ENCODE assay signal across 8 mouse cellular contexts in the genomic region with DNA sequence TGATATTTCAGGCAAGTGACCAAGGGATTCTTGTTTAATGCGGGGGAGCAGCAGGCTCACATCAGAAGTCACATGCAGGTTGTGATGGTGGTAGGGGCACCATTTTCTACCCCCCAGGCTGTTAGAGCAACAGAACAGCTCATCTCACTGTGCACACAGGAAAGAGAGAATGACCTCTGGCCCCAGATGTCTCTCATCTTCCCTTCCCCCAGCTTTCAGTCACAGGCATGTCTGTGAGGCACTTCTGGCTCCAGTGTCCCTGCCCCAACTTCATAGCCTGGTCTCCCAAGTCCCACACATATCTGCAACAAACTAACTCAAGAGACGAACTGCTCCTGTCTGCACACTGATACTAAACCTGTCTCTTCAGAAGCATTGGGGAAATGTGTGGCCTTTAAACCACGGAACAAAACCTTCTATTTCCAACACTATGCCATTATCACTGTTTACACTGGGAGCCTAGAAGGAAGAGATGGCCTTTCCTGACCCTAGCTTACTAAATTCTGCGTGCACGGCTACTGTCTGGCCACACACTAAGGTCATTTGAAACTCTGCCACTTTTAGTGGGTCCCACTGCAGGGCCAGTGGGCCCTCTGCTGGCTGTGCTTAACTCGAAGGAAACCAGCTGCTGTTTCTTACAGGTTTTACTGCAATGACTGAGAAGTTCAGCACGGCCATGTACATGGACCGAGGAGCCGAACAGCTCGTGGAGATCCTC. TPM values are rescaled to one million over a fixed set of nuclear protein-coding genes. Genes with fewer than 3 reads are reported as not detected.
DNase-seq lines count a peak whose midpoint lies in the region; ATAC-seq lines count a peak whose summit lies in the region.

No protein-coding gene starts in this region.

- peaks cover 7% of the 10 kb centered on the region for H3K4me1 ChIP-seq in liver, embryonic 12.5 days

- no peaks in the 10 kb centered on the region for H3K36me3 ChIP-seq in liver, embryonic 12.5 days

- no peak overlapping the region for H3K4me3 ChIP-seq in liver, embryonic 12.5 days

- 45% methylated on average over 10 of the region's 10 CpGs for WGBS in liver, embryonic 12.5 days (ENCODE audit: insufficient replicate concordance)

- H3K9ac ChIP-seq in liver, embryonic 12.5 days, result no peak overlapping the region

- H3K27ac ChIP-seq in liver, embryonic 12.5 days, result no peak overlapping the region

- DNase-seq in 3T3-L1 (ENCODE audit: low read depth, low spot score), result peak; percentile 20
- peak; percentile 22 to 28 for DNase-seq in B cell, adult 2 months
- peak; percentile 16 for DNase-seq in embryo, embryonic 11.5 days (ENCODE audit: low read depth, low spot score)
- peak; percentile 56 for DNase-seq in heart, postnatal 4 days
- peak; percentile 25 for DNase-seq in retina, embryonic 14.5 days (ENCODE audit: low spot score)
- DNase-seq in frontal cortex, postnatal 14 days (ENCODE audit: low spot score in 2 of 2), result no peak
- DNase-seq in urinary bladder, postnatal 25 days (ENCODE audit: low spot score), result no peak

- no peaks in the 10 kb centered on the region for H3K27me3 ChIP-seq in liver, embryonic 12.5 days (replicated peaks)

- peak overlapping the region; percentile 2; the same call in 1 of the 2 replicates for H3K4me2 ChIP-seq in liver, embryonic 12.5 days

- ATAC-seq in liver, embryonic 12.5 days, result peak; percentile 64

- no peaks in the 10 kb centered on the region for H3K9me3 ChIP-seq in liver, embryonic 12.5 days (replicated peaks)

RNA-seq across cellular contexts. Expression of a gene that starts 18.5 kb away (rescaled TPM):
- under 1 TPM in 1 of 2 experiments, not detected in 1; 0.09 TPM for total RNA-seq in heart, postnatal 4 days (2021)
- polyA plus RNA-seq in liver, embryonic 12.5 days (2016; fragmentation: Nextera tagmentation; extraction: Ambion mirVana), result not detected in 2 replicates

RNA-seq across cellular contexts. Expression of a gene that starts 43.0 kb away (rescaled TPM):
- 100 to 1,000 TPM; 309 to 352 TPM for total RNA-seq in heart, postnatal 4 days (2021)
- 184 and 196 TPM in 2 replicates for polyA plus RNA-seq in liver, embryonic 12.5 days (2016; fragmentation: Nextera tagmentation; extraction: Ambion mirVana)

RNA-seq across cellular contexts. Expression of a gene that starts 43.2 kb away (rescaled TPM):
- 10 to 100 TPM; 59.8 to 65.6 TPM for total RNA-seq in heart, postnatal 4 days (2021)
- 15.5 and 15.9 TPM in 2 replicates for polyA plus RNA-seq in liver, embryonic 12.5 days (2016; fragmentation: Nextera tagmentation; extraction: Ambion mirVana)

Comparison
In these comparisons a context has a peak if more than half of its experiments do, and no peak if none do; other contexts are left out.
1. DNase-seq: peak in 3T3-L1 (single experiment), B cell, adult 2 months (2 of 2), embryo, embryonic 11.5 days (single experiment), heart, postnatal 4 days (single experiment) and retina, embryonic 14.5 days (single experiment); none in frontal cortex, postnatal 14 days (0 of 2) and urinary bladder, postnatal 25 days (single experiment).